Comparison of ENCODE assay signal across 17 mouse cellular contexts in the genomic region with DNA sequence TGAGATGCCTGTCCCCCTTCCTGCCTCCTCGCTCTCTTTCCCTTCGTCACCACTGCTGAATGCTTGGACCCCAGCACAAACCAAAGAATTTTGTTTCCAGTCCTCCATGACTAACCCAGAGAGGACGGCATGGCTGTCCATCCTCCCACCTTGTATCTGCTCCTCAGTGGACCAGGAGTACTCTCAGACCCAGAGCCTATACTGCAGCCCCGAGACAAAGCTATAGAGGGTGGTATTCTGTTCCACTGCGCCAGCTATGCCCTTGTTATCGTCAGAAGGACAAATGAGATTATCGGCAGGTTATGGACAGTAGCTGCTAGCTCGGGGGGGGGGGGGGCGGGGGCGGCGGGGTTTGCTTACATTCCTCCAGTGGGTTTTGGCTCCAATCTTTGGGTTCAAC. TPM values are rescaled to one million over a fixed set of nuclear protein-coding genes. Genes with fewer than 3 reads are reported as not detected.
A peak's percentile ranks its signal among the peaks of the same experiment; 100 is the strongest.
DNase-seq lines count a peak whose midpoint lies in the region; ATAC-seq and TF ChIP-seq lines count a peak whose summit lies in the region.
"Had no signal": no experiment of that assay in that cellular context is flagged by ENCODE, and none has a peak within 500 bp of the region (broad histone marks: within the 10 kb centered on the region; RNA-seq: fewer than 3 reads in every experiment).

No protein-coding gene starts in this region.

- no peak for TF ChIP-seq POLR2A in cortical plate, adult 2 months (IDR thresholded peaks at IDR 0.05; ENCODE audit: extremely low read depth, insufficient read depth, low read length)

- no peak for ATAC-seq in forebrain, embryonic 14.5 days
- ATAC-seq in hindbrain, embryonic 15.5 days (ENCODE audit: low FRiP score, low read depth), result no peak; the same call in 1 of the 2 replicates
- no peak for ATAC-seq in midbrain, embryonic 16.5 days

- H3K4me3 ChIP-seq in cortical plate, adult 2 months (ENCODE audit: insufficient read depth, low read length), result 0 out of 2 replicates have a peak overlapping the region, but pooled peaks have one; percentile 18
- peak overlapping the region; percentile 47 for H3K4me3 ChIP-seq in forebrain, embryonic 14.5 days (ENCODE audit: low read depth, low read length)
- H3K4me3 ChIP-seq in hindbrain, embryonic 15.5 days, result peak overlapping the region; percentile 46
- peak overlapping the region; percentile 53 for H3K4me3 ChIP-seq in midbrain, embryonic 16.5 days (ENCODE audit: low read depth, low read length)
- H3K4me3 ChIP-seq: heart, embryonic 15.5 days had no signal

- no peak overlapping the region; the same call in 1 of the 2 replicates for H3K9ac ChIP-seq in forebrain, embryonic 14.5 days (ENCODE audit: low read length)
- 0 out of 2 replicates have a peak overlapping the region, but pooled peaks have one; percentile 55 for H3K9ac ChIP-seq in hindbrain, embryonic 15.5 days
- H3K9ac ChIP-seq in midbrain, embryonic 16.5 days (ENCODE audit: low read depth, low read length), result peak overlapping the region; percentile 37; the same call in 1 of the 2 replicates
- H3K9ac ChIP-seq: heart, embryonic 15.5 days; liver, embryonic 14.5 days had no signal

- no peak for TF ChIP-seq CTCF in cortical plate, adult 2 months (IDR thresholded peaks at IDR 0.05; ENCODE audit: extremely low read depth, insufficient read depth, low read length)

- H3K27me3 ChIP-seq in forebrain, embryonic 14.5 days (replicated peaks; ENCODE audit: control insufficient read depth, insufficient read depth, low read length), result peaks cover 57% of the 10 kb centered on the region
- peaks cover 35% of the 10 kb centered on the region; the same call in 1 of the 2 replicates for H3K27me3 ChIP-seq in hindbrain, embryonic 15.5 days
- peaks cover 20% of the 10 kb centered on the region for H3K27me3 ChIP-seq in midbrain, embryonic 16.5 days (ENCODE audit: control insufficient read depth, insufficient read depth, low read depth, low read length)

- H3K4me2 ChIP-seq in forebrain, embryonic 14.5 days (ENCODE audit: low read length), result peak overlapping the region; percentile 55
- H3K4me2 ChIP-seq in hindbrain, embryonic 15.5 days, result peak overlapping the region; percentile 54
- H3K4me2 ChIP-seq in midbrain, embryonic 16.5 days (ENCODE audit: low read length), result peak overlapping the region; percentile 54
- H3K4me2 ChIP-seq: heart, embryonic 15.5 days had no signal

- H3K36me3 ChIP-seq in forebrain, embryonic 14.5 days (ENCODE audit: control insufficient read depth, insufficient read depth, low read length), result 0 out of 2 replicates have a peak, but pooled peaks cover 4% of the 10 kb centered on the region
- no peaks in the 10 kb centered on the region for H3K36me3 ChIP-seq in hindbrain, embryonic 15.5 days
- no peaks in the 10 kb centered on the region for H3K36me3 ChIP-seq in midbrain, embryonic 16.5 days (ENCODE audit: control insufficient read depth, insufficient read depth, low read length)
- H3K36me3 ChIP-seq: G1E; heart, embryonic 15.5 days had no signal

- H3K27ac ChIP-seq in cortical plate, adult 2 months (ENCODE audit: insufficient read depth, low read length), result peak overlapping the region; percentile 40; the same call in 1 of the 2 replicates
- H3K27ac ChIP-seq in forebrain, embryonic 14.5 days (ENCODE audit: low read depth, low read length), result peak overlapping the region; percentile 65
- peak overlapping the region; percentile 80 for H3K27ac ChIP-seq in hindbrain, embryonic 15.5 days (replicated peaks)
- H3K27ac ChIP-seq in midbrain, embryonic 16.5 days (ENCODE audit: low read length), result peak overlapping the region; percentile 80
- H3K27ac ChIP-seq: heart, embryonic 15.5 days; liver, embryonic 14.5 days had no signal

- no peak for DNase-seq in forebrain, embryonic 14.5 days (ENCODE audit: low spot score)
- DNase-seq in right cerebral cortex, postnatal 14 days, result no peak
- DNase-seq in lung, postnatal 14 days, result no peak
- no peak for DNase-seq in urinary bladder, postnatal 10 days (ENCODE audit: low spot score)
- DNase-seq: adrenal gland, adult 2 months; cerebellum, adult 11-12 months; heart, adult 11 months; kidney, adult 9 months; lung, postnatal 36 days had no signal

- no peaks in the 10 kb centered on the region for H3K9me3 ChIP-seq in forebrain, embryonic 14.5 days (replicated peaks; ENCODE audit: control insufficient read depth, low read length)
- H3K9me3 ChIP-seq in hindbrain, embryonic 15.5 days, result no peaks in the 10 kb centered on the region
- H3K9me3 ChIP-seq in midbrain, embryonic 16.5 days (replicated peaks; ENCODE audit: control insufficient read depth, low read length, poor library complexity, severe bottlenecking), result no peaks in the 10 kb centered on the region
- H3K9me3 ChIP-seq: heart, embryonic 15.5 days had no signal

- 7% methylated on average over 11 of the region's 11 CpGs for WGBS in forebrain, embryonic 14.5 days
- 8% methylated on average over 11 of the region's 11 CpGs for WGBS in hindbrain, embryonic 15.5 days
- WGBS in midbrain, embryonic 16.5 days, result 10% methylated on average over 11 of the region's 11 CpGs

- no peaks in the 10 kb centered on the region for H3K4me1 ChIP-seq in cortical plate, adult 2 months (ENCODE audit: control insufficient read depth, insufficient read depth, low read length)
- no peaks in the 10 kb centered on the region for H3K4me1 ChIP-seq in forebrain, embryonic 14.5 days (ENCODE audit: control insufficient read depth, insufficient read depth, low read length)
- H3K4me1 ChIP-seq in hindbrain, embryonic 15.5 days (replicated peaks), result peaks cover 26% of the 10 kb centered on the region
- H3K4me1 ChIP-seq in midbrain, embryonic 16.5 days (ENCODE audit: control insufficient read depth, insufficient read depth, low read length), result no peaks in the 10 kb centered on the region; the same call in 1 of the 2 replicates

RNA-seq across cellular contexts. Expression of a gene that starts 6.2 kb away (rescaled TPM):
- polyA plus RNA-seq in cortical plate, adult 2 months (2012; rRNA removed), result 73.8 and 87.3 TPM in 2 replicates
- polyA plus RNA-seq in forebrain, embryonic 14.5 days (2014; fragmentation: Nextera tagmentation; extraction: Ambion mirVana), result 4.6 and 6.4 TPM in 2 replicates
- polyA plus RNA-seq in hindbrain, embryonic 15.5 days (2015; fragmentation: Nextera tagmentation; extraction: Ambion mirVana), result 11.6 and 13.2 TPM in 2 replicates
- 8.2 and 8.6 TPM in 2 replicates for polyA plus RNA-seq in midbrain, embryonic 16.5 days (2015; fragmentation: Nextera tagmentation; extraction: Ambion mirVana)
- polyA plus RNA-seq: adrenal gland, adult 2 months; G1E; heart, embryonic 15.5 days; limb, embryonic 11.5 days; urinary bladder, adult 2 months had no signal

RNA-seq across cellular contexts. Expression of a gene that starts 7.9 kb away (rescaled TPM):
- 6.9 and 7.4 TPM in 2 replicates for polyA plus RNA-seq in cortical plate, adult 2 months (2012; rRNA removed)
- polyA plus RNA-seq in forebrain, embryonic 14.5 days (2014; fragmentation: Nextera tagmentation; extraction: Ambion mirVana), result 10.4 and 12.8 TPM in 2 replicates
- polyA plus RNA-seq in hindbrain, embryonic 15.5 days (2015; fragmentation: Nextera tagmentation; extraction: Ambion mirVana), result 12.0 and 13.1 TPM in 2 replicates
- polyA plus RNA-seq in midbrain, embryonic 16.5 days (2015; fragmentation: Nextera tagmentation; extraction: Ambion mirVana), result 8.9 and 9.5 TPM in 2 replicates

RNA-seq across cellular contexts. Expression of a gene that starts 48.4 kb away (rescaled TPM):
- polyA plus RNA-seq in cortical plate, adult 2 months (2012; rRNA removed), result 51.5 and 55.4 TPM in 2 replicates
- polyA plus RNA-seq in forebrain, embryonic 14.5 days (2014; fragmentation: Nextera tagmentation; extraction: Ambion mirVana), result 12.4 and 18.4 TPM in 2 replicates
- polyA plus RNA-seq in hindbrain, embryonic 15.5 days (2015; fragmentation: Nextera tagmentation; extraction: Ambion mirVana), result 22.1 and 23.4 TPM in 2 replicates
- 22.0 and 27.7 TPM in 2 replicates for polyA plus RNA-seq in midbrain, embryonic 16.5 days (2015; fragmentation: Nextera tagmentation; extraction: Ambion mirVana)
- polyA plus RNA-seq: G1E had no signal
